Mouse (Mus musculus) lung, postnatal 0 days (tissue): ENCODE results near the gene Gm38431. TPM values are rescaled to one million over a fixed set of nuclear protein-coding genes. Genes with fewer than 3 reads are reported as not detected.
A peak's percentile ranks its signal among the peaks of the same experiment; 100 is the strongest.

ENCODE experiments used
- ATAC-seq: fragments of 200-750 bp; cut with Nextera tagmentation; 2 replicates; pipeline ENCODE4 v1.8.0; 2017; ENCODE audit warnings: moderate library complexity
- DNase-seq: peaks from one replicate; pipeline ENCODE4 v3.0.0-alpha.2; 2016; ENCODE audit warnings: low spot score
- H3K27ac ChIP-seq: fragments of 300-500 bp; sonication (generic); 2 replicates; pipeline ENCODE4 v1.5.1; 2014; ENCODE audit warnings: antibody characterized with exemption, mild to moderate bottlenecking, low read length, mixed read lengths
- H3K27me3 ChIP-seq: fragments of 300-500 bp; sonication (generic); replicated peaks from 2 replicates; pipeline ENCODE4 v1.6.1; 2014; ENCODE audit warnings: low read length, mixed read lengths; ENCODE audit not compliant: insufficient read depth
- H3K36me3 ChIP-seq: fragments of 300-500 bp; sonication (generic); 2 replicates; pipeline ENCODE4 v1.6.1; 2014; ENCODE audit warnings: low read length, mixed read lengths; ENCODE audit not compliant: insufficient read depth
- H3K4me1 ChIP-seq: fragments of 300-500 bp; sonication (generic); 2 replicates; pipeline ENCODE4 v1.6.1; 2014; ENCODE audit warnings: antibody characterized with exemption, low read depth, low read length, mixed read lengths; ENCODE audit not compliant: insufficient read depth
- H3K4me2 ChIP-seq: fragments of 300-500 bp; sonication (generic); replicated peaks from 2 replicates; pipeline ENCODE4 v1.6.1; 2014; ENCODE audit warnings: low read depth, mild to moderate bottlenecking, low read length, moderate library complexity, mixed read lengths
- H3K4me3 ChIP-seq: fragments of 300-500 bp; sonication (generic); 2 replicates; pipeline ENCODE4 v1.5.1; 2014; ENCODE audit warnings: low read depth, low read length
- H3K9ac ChIP-seq: fragments of 300-500 bp; sonication (generic); replicated peaks from 2 replicates; pipeline ENCODE4 v1.6.1; 2014; ENCODE audit warnings: low read depth, mild to moderate bottlenecking
- H3K9me3 ChIP-seq: fragments of 300-500 bp; sonication (generic); 2 replicates; pipeline ENCODE4 v1.6.1; 2016; ENCODE audit warnings: low read length, mixed read lengths
- CTCF ChIP-seq: IDR thresholded peaks from 2 replicates; pipeline ENCODE4 v1.5.1; 2016; ENCODE audit warnings: antibody characterized with exemption, mild to moderate bottlenecking
- EP300 ChIP-seq: IDR thresholded peaks from 2 replicates; pipeline ENCODE4 v1.6.1; 2016; ENCODE audit warnings: antibody characterized with exemption, mild to moderate bottlenecking, control low read depth
- WGBS: fragments of 180-500 bp; shearing (Covaris S2); extraction: QIAGEN DNeasy Blood & Tissue Kit; methylation state at CpG from one replicate; pipeline ENCODE4 v1.1.7; 2014; 5-methylcytosine and 5-hydroxymethylcytosine counted together
- polyA plus RNA-seq: library from polyadenylated mRNA; unstranded; fragments of >200 nt; fragmentation: Nextera tagmentation; extraction: Ambion mirVana; gene quantifications from 2 replicates; pipeline ENCODE4 v1.2.1, GENCODE M21; 2015

Gm38431 gene
- polyA plus RNA-seq, 1 experiment from 2014 or later, result 0.69 TPM

DNA sequence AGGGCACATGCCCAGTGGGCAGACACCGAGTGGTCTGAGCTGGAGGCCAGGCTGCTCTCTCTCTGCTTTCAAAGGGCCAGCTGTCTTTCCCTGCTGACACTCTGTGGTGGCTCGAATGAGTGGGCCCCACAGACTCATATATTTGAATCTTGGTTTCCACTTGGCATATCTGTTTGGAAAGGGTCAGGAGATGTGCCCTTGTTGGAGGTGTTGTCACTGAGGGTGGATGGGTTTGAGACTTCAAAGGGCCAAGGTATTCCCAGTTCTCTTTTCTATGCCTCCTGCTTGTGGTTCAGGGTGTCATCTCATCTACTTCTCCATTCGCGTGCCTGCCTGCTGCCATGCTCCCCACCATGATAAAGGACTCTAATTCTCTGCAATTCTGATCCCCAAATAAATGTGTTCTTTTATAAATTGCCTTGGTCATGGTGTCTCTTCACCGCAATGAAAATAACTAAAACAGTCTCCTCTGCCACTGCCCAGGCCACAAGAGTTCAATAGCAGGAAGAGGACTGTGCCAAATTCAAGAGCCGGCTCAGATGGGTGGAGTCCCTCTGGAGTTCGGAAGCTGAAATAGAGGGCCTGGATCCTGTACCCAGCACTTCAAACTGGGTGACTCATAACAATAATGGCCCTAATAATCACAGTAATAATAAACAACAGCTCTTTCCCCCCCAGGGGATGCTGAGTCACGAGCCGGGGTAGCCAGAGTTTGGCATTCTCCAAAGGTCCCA is 43.0 kb upstream of the Gm38431 start:
- WGBS, result 35% methylated on average over 9 of the region's 9 CpGs
- Histone ChIP-seq H3K27me3 (no peaks in the 10 kb centered on the region), H3K9ac (no peak overlapping the region), H3K36me3 (peaks cover 3% of the 10 kb centered on the region; the same call in 1 of the 2 replicates), H3K27ac (peak overlapping the region; percentile 66; the same call in 1 of the 2 replicates), H3K4me3 (no peak overlapping the region), H3K4me1 (peaks cover 5% of the 10 kb centered on the region; the same call in 1 of the 2 replicates), H3K4me2 (no peak overlapping the region), H3K9me3 (no peaks in the 10 kb centered on the region)
- TF ChIP-seq EP300 (peak; percentile 76), CTCF (no peak)
- peak; percentile 52 for ATAC-seq
- DNase-seq, result peak; percentile 83

DNA sequence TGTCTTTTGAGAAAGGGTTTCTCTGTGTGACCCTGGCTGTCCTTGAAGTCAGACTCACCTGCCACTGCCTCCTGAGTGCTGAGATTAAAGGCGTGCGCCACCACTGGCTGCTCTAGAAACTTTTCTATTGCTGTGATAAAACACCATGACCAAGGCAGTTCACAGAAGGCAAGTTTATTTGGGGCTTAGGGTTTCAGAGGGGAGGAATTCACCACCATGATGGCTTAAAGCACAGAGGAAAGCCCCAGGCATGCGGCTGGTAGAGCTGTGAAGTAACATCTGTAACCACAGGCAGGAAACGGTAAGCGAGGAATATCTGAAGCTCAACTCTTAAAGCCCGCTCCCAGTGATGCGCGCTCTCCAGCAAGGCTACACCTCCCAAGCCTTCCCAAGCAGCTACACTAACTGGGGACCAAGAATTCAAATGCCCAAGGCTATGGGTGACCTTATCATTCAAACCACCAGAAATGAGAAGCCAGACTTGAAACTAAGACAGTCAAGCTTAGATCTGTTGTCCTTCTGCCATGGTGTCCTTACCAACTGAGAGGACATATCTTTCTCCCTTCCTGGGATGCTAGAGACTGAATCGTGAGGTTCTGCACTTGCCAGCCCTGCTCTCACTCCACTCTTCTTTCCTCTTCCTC is 41.4 kb upstream of the Gm38431 start:
- 69% methylated on average over 9 of the region's 9 CpGs for WGBS
- Histone ChIP-seq H3K4me1 (peaks cover 5% of the 10 kb centered on the region; the same call in 1 of the 2 replicates), H3K9ac (no peak overlapping the region), H3K27me3 (no peaks in the 10 kb centered on the region), H3K36me3 (no peaks in the 10 kb centered on the region), H3K4me3 (no peak overlapping the region), H3K9me3 (no peaks in the 10 kb centered on the region), H3K4me2 (no peak overlapping the region), H3K27ac (no peak overlapping the region)
- DNase-seq, result no peak
- TF ChIP-seq EP300 (no peak), CTCF (no peak)
- ATAC-seq, result no peak

DNA sequence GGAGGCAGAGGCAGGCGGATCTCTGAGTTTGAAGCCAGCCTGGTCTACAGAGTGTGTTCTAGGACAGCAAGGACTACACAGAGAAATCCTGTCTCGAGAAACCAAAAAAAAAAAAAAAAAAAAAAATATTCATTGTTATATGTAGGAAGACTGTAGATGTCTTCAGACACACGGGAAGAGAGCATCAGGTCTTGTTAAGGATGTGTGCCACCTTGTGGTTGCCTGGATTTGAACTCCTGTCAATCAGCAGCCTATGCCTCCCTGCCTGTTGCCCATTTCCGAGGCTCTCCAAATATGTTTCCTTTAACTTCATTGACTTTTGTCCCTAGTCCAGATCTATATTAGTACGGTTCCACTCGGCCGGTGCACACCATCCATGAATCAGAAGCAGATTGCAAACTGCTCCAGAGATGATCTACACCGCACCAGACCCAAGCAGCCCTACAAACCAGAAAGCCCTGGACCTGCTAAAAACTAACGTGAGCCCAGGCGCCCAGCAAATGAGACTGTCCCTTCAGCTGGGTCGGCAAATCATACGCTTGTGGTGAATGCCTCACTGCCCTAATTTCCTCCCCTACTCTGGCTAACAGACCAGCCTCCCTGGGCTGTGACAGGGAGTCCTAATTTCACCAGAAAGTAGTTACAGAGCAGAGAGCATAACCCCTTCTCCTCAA is 40.4 kb upstream of the Gm38431 start:
- H3K4me3 ChIP-seq, result no peak overlapping the region
- no peak overlapping the region for H3K9ac ChIP-seq
- H3K36me3 ChIP-seq, result no peaks in the 10 kb centered on the region
- H3K4me2 ChIP-seq, result no peak overlapping the region
- H3K27ac ChIP-seq, result no peak overlapping the region
- DNase-seq, result peak; percentile 27
- H3K4me1 ChIP-seq, result peaks cover 5% of the 10 kb centered on the region; the same call in 1 of the 2 replicates
- WGBS, result 74% methylated on average over 12 of the region's 12 CpGs
- ATAC-seq, result no peak
- TF ChIP-seq CTCF, result peak; percentile 35
- no peak for TF ChIP-seq EP300
- H3K9me3 ChIP-seq, result no peaks in the 10 kb centered on the region
- H3K27me3 ChIP-seq, result no peaks in the 10 kb centered on the region

DNA sequence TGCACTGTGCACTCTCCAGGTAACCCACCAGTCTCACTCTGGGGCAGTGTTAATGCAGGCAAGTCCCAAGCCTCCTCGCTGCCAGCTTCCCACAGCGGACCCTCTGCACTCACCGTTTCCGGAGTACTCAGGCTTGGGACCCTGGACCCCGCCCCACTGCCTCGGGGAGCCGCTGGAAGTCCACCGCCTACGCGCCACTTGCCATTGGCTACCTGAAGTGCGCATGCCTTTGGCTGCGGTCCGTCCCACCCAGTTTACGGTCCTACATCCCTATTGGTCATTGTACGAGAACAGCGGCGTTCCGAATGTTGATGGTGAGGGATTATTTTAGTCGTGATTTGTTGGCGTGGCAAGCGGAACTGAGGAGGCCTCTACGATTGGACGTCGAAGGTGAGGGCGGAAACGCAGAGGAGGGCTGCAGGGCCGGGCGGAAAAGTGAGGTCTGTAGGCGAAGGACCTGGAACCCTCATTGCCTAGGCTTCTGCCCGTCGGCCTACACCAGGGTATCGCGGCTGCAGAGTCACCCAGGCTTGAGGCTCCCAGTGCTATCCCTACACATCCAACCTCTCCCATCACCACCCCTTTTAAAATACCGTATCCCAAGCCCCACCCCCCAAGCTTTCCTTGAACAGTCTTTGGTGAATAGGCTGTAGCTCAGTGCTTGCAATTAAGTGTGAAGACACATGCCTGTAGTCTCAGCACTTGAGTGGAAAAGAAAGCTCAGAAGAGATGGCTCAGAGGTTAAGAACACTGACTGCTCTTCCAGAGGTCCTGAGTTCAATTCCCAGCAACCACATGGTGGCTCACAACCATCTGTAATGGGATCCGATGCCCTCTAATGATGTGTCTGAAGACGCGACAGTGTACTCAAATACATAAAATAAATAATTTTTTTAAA is 39.5 kb upstream of the Gm38431 start, which contains the start of gene Tyk2:
Gene Tyk2, minus strand, starts transcription at position 185 of the 898 bp plus-strand sequence.
- H3K4me3 ChIP-seq, result peak within 1 kb of the TSS; percentile 62
- H3K9ac ChIP-seq, result peak within 1 kb of the TSS; percentile 43
- peak within 1 kb of the TSS; percentile 67 for H3K4me2 ChIP-seq
- peak; percentile 98 for DNase-seq
- TF ChIP-seq EP300, result no peak
- TF ChIP-seq CTCF, result peak; percentile 1
- ATAC-seq, result peak; percentile 96
- H3K27me3 ChIP-seq, result no peaks in the 10 kb centered on the region
- WGBS, result 5% methylated on average over 37 of the region's 37 CpGs
- H3K27ac ChIP-seq, result peak within 1 kb of the TSS; percentile 52
- H3K4me1 ChIP-seq, result peaks cover 5% of the 10 kb centered on the region; the same call in 1 of the 2 replicates
- H3K9me3 ChIP-seq, result no peaks in the 10 kb centered on the region
- no peaks in the 10 kb centered on the region; the same call in 1 of the 2 replicates for H3K36me3 ChIP-seq

DNA sequence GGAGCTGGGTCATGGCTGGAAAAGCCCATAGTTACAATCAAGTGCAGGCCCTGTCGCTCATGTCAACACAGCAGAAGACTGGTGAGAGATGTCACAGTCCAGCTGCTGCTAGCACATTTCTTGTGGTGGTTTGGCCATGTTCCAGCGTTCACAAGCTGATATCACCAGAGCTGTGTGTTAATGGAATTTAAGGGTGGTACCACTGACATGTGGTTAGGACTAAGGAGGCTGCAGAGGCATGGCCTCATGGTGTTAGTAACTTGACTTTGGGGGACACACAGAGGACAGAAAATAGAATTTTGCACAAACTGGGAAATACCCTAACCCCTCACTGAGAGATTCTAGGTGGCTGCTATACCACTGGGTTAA is 34.4 kb upstream of the Gm38431 start:
- no peak for ATAC-seq
- no peak overlapping the region for H3K9ac ChIP-seq
- 50% methylated on average over 2 of the region's 2 CpGs for WGBS
- H3K27ac ChIP-seq, result no peak overlapping the region
- H3K4me2 ChIP-seq, result no peak overlapping the region
- peaks cover 11% of the 10 kb centered on the region; the same call in 1 of the 2 replicates for H3K36me3 ChIP-seq
- no peaks in the 10 kb centered on the region for H3K4me1 ChIP-seq
- H3K27me3 ChIP-seq, result no peaks in the 10 kb centered on the region
- H3K9me3 ChIP-seq, result no peaks in the 10 kb centered on the region
- no peak for TF ChIP-seq EP300
- peak; percentile 55 for DNase-seq
- no peak overlapping the region for H3K4me3 ChIP-seq
